Mouse (Mus musculus) CD4-positive, CD25-positive, alpha-beta regulatory T cell, adult 4 months (primary cell): Measurements from ENCODE around the gene Dnaja1. TPM values are rescaled to one million over a fixed set of nuclear protein-coding genes. Genes with fewer than 3 reads are reported as not detected.

Experiments
- ATAC-seq: one replicate; pipeline ENCODE4 v1.8.0; 2017
- polyA plus RNA-seq, 2 experiments: library from polyadenylated mRNA; unstranded; fragments of 100-300 nt; shearing (Covaris generic); gene quantifications; one replicate each; pipeline ENCODE4 v1.2.1; 2017

The Dnaja1 gene
- polyA plus RNA-seq: 100 to 1,000 TPM; 399 to 683 TPM

GRCm38 (mm10) chr4:40722011-40722666 is at the start of gene Dnaja1:
Dnaja1 (plus strand) TSS chr4:40722150.
- peak; percentile 78 for ATAC-seq

GRCm38 (mm10) chr4:40673526-40673925 is 48.4 kb upstream of the Dnaja1 start:
- ATAC-seq: no peak

GRCm38 (mm10) chr4:40676338-40676737 is 45.6 kb upstream of the Dnaja1 start:
- no peak for ATAC-seq

GRCm38 (mm10) chr4:40677132-40677531 is 44.8 kb upstream of the Dnaja1 start:
- no peak for ATAC-seq

- peak; percentile 97 for ATAC-seq
Measured at GRCm38 (mm10) chr4:40680250-40680860, 41.6 kb upstream of the Dnaja1 start.

- ATAC-seq: no peak
Measured at GRCm38 (mm10) chr4:40681908-40682307, 40.0 kb upstream of the Dnaja1 start.

- no peak for ATAC-seq
Measured at GRCm38 (mm10) chr4:40682359-40682758, 39.6 kb upstream of the Dnaja1 start.

GRCm38 (mm10) chr4:40683306-40683705 is 38.6 kb upstream of the Dnaja1 start:
- ATAC-seq: no peak

- no peak for ATAC-seq
Measured at GRCm38 (mm10) chr4:40691100-40691499, 30.9 kb upstream of the Dnaja1 start.

- ATAC-seq: no peak
Measured at GRCm38 (mm10) chr4:40697059-40697458, 24.9 kb upstream of the Dnaja1 start.

- no peak for ATAC-seq
Measured at GRCm38 (mm10) chr4:40700216-40700615, 21.7 kb upstream of the Dnaja1 start.

- ATAC-seq: no peak
Measured at GRCm38 (mm10) chr4:40701796-40702195, 20.2 kb upstream of the Dnaja1 start.

GRCm38 (mm10) chr4:40702797-40703709 is 18.9 kb upstream of the Dnaja1 start, which contains the start of gene Aptx:
Aptx (minus strand) TSS chr4:40703194.
- ATAC-seq: peak; percentile 93

GRCm38 (mm10) chr4:40703710-40704275 is 18.2 kb upstream of the Dnaja1 start:
- no peak for ATAC-seq

GRCm38 (mm10) chr4:40717141-40717540 is 4.8 kb upstream of the Dnaja1 start:
- no peak for ATAC-seq

GRCm38 (mm10) chr4:40720910-40721309 is 1.0 kb upstream of the Dnaja1 start:
- peak; percentile 49 for ATAC-seq

GRCm38 (mm10) chr4:40722687-40723460 is 924 bp downstream of the Dnaja1 start:
- ATAC-seq: peak; percentile 39

- no peak for ATAC-seq
Measured at GRCm38 (mm10) chr4:40725141-40725540, 3.2 kb downstream of the Dnaja1 start.

- ATAC-seq: no peak
Measured at GRCm38 (mm10) chr4:40725554-40725953, 3.6 kb downstream of the Dnaja1 start.

- no peak for ATAC-seq
Measured at GRCm38 (mm10) chr4:40727247-40727646, 5.3 kb downstream of the Dnaja1 start.

- no peak for ATAC-seq
Measured at GRCm38 (mm10) chr4:40731262-40731661, 9.3 kb downstream of the Dnaja1 start.

- ATAC-seq: no peak
Measured at GRCm38 (mm10) chr4:40735351-40735750, 13.4 kb downstream of the Dnaja1 start.
